Mouse (Mus musculus) T-helper 17 cell (primary cell): ENCODE results near the gene Fam69b.
"Not testable (repeated sequence)": the region's sequence is repeated elsewhere in the genome, so short reads cannot be mapped to it uniquely, and the experiment has no call there.

Source experiments
- in situ Hi-C, 2 experiments: fragments of 300-600 bp; cut with MboI, MseI; formaldehyde crosslinking; loops; 1 replicate in 1 of 2; 2 replicates in 1 of 2; pipeline ENCODE4 v1.15.1; 2025; ENCODE audit warnings: high pct_unique_total_duplicates in 2 of 2

Gene Fam69b

GRCm38 (mm10) chr2:26657426-26657825 is 29.2 kb downstream of the Fam69b start:
- in situ Hi-C loops, result no loop called here

- in situ Hi-C loops, result no loop called here
Measured at GRCm38 (mm10) chr2:26661143-26661752, 33.0 kb downstream of the Fam69b start.

GRCm38 (mm10) chr2:26661768-26662508 is 33.7 kb downstream of the Fam69b start:
- in situ Hi-C loops, result no loop called here

GRCm38 (mm10) chr2:26662509-26662882 is 34.2 kb downstream of the Fam69b start:
- in situ Hi-C loops, result no loop called here

DNA sequence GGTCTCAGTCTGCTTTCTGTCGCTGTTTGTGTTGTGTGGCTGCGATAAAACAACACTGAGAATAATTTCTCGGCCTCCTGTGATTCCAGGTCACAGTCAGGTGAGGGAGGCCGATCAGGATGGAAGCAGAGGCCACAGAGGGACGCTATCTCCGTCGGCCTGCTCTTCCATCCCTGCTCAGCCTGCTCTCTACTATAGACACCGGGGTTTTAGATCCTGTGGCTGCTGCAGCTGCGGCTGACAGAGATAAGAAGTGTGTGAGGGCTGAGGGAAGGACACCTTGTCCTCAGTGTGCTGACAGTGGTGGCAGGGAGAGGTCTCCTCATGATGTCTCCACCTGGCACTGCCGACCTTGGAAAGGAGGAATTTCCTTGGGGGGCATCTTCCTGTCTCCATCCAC is 34.9 kb downstream of the Fam69b start:
- in situ Hi-C loops, result no loop called here

GRCm38 (mm10) chr2:26663551-26663950 is 35.3 kb downstream of the Fam69b start:
- in situ Hi-C loops, result not testable (repeated sequence)

DNA sequence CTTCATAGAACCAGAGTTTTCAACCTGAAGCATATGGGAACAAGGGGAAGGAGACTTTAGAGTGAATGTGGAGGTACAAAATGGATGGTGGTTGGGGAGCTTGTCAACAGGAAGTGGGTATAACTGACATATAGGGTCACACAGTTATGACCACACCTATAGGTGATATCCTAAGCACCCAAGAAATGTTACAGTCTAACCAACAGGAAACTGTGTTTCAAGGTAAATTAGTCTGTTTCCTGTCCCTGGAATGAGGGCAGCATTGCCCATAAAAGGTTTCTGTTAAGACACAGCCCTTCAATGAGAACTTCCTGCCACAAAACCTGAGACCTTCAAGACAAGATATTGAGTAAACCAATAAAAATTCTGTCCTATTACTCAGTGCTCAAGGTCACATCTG is 40.5 kb downstream of the Fam69b start:
- in situ Hi-C loops, result no loop called here

GRCm38 (mm10) chr2:26671182-26671581 is 42.9 kb downstream of the Fam69b start, which contains the start of gene Lcn4:
TSS of gene Lcn4 (minus strand) at chr2:26671282.
- in situ Hi-C loops, result loop anchor here in 1 of 2 experiments (5.0 kb wide), 1 partner anchor 66 kb away; no protein-coding TSS in a partner anchor
